Mouse (Mus musculus): Measurements from ENCODE around the gene Olfr1145. TPM values are rescaled to one million over a fixed set of nuclear protein-coding genes. Genes with fewer than 3 reads are reported as not detected.

Gene Olfr1145
- polyA plus RNA-seq (2021; fragmentation: Nextera tagmentation), result not detected in 2 replicates
- long read RNA-seq, experiment 1, result 0 reads
- long read RNA-seq, experiment 2, result 0 reads

GRCm38 (mm10) chr2:87809522-87809921 is at the start of gene Olfr1145:
Gene Olfr1145 (plus strand): TSS chr2:87809822.

DNA sequence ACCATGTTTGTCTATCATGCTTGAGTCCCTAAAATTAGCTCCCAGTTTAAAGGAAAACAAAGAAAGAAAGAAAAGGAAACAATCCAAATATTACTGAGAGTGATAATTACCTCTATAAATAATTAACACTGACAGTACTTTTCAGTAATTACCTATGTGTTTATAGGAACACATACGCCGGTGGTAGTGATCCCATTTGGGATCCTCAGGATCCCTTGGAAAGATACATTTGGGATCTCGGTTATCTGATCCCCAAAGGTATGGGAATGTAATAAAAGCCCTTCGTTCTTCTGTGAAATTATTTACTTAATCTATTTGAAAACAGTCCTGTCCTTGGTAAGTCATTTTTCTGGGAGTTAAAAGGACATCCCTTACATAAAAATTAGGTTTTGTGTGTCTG is 30.4 kb upstream of the Olfr1145 start, which contains the start of gene Olfr152:
Olfr152 (plus strand) TSS at position 301 of the 400 bp plus-strand sequence.

DNA sequence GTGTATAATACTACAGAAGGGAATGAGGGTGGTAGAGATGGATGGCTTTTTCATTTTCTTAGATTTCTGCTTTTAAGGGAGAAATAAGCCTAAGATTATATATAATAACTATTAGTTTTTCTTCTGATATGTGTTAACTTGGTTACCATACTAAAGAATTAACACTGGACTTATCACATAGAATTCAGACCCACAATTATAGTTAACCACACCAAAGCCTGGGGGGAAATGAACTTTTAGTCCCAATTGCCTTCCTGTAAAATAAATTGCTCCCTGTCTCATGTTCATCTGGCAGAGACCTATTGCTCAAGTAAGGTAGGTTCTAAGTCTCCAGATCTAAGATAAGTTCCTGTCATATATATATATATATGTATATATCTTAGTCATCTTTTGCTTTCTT is 9.3 kb upstream of the Olfr1145 start, which contains the start of gene Olfr1143:
Olfr1143 (plus strand) TSS at position 301 of the 400 bp plus-strand sequence.

GRCm38 (mm10) chr2:87830233-87830632 is 20.6 kb downstream of the Olfr1145 start, which contains the start of gene Olfr1148:
Gene Olfr1148 (plus strand): TSS chr2:87830533.

DNA sequence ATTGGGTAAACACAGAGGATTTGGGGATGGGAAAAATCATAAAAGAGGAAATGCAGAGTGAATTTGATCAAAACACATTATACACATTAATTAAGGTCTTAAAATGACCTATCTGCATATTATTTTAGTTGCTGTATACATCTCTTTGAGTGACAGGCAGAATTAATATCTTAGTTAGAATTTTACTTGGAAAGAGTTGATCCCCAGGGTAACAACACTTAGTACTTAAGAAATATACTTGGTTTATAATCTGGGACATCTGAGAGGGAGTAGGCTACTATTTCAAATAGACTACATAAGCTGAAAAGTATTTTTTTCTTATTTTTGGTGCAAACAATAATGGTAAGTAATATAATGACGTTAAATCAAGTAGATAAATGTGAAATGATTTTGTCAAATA is 34.1 kb downstream of the Olfr1145 start, which contains the start of gene Olfr1150-ps1:
Olfr1150-ps1 (plus strand) TSS at position 301 of the 400 bp plus-strand sequence.

GRCm38 (mm10) chr2:87855562-87855961 is 45.9 kb downstream of the Olfr1145 start, which contains the start of gene Olfr1151:
Gene Olfr1151 (plus strand): TSS chr2:87855862.

Other genes starting within 250 kb of the Olfr1145 start
- gene Olfr1129, start 235.9 kb upstream of the Olfr1145 start, polyA plus RNA-seq (2021; fragmentation: Nextera tagmentation), result not detected in 2 replicates
- not detected in 2 replicates for gene Olfr1130, start 203.6 kb upstream of the Olfr1145 start, polyA plus RNA-seq (2021; fragmentation: Nextera tagmentation)
- gene Olfr1131, start 182.7 kb upstream of the Olfr1145 start, polyA plus RNA-seq (2021; fragmentation: Nextera tagmentation), result not detected in 2 replicates
- not detected in 2 replicates for gene Olfr1132, start 172.3 kb upstream of the Olfr1145 start, polyA plus RNA-seq (2021; fragmentation: Nextera tagmentation)
- not detected in 2 replicates for gene Olfr1133, start 162.4 kb upstream of the Olfr1145 start, polyA plus RNA-seq (2021; fragmentation: Nextera tagmentation)
- not detected in 2 replicates for gene Olfr1134, start 151.4 kb upstream of the Olfr1145 start, polyA plus RNA-seq (2021; fragmentation: Nextera tagmentation)
- not detected in 2 replicates for gene Olfr1135, start 136.2 kb upstream of the Olfr1145 start, polyA plus RNA-seq (2021; fragmentation: Nextera tagmentation)
- not detected in 2 replicates for gene Olfr1136, start 115.9 kb upstream of the Olfr1145 start, polyA plus RNA-seq (2021; fragmentation: Nextera tagmentation)
- not detected in 2 replicates for gene Olfr1137, start 96.6 kb upstream of the Olfr1145 start, polyA plus RNA-seq (2021; fragmentation: Nextera tagmentation)
- gene Olfr1138, start 69.8 kb upstream of the Olfr1145 start, polyA plus RNA-seq (2021; fragmentation: Nextera tagmentation), result not detected in 2 replicates
- gene Olfr1140, start 66.1 kb upstream of the Olfr1145 start, polyA plus RNA-seq (2021; fragmentation: Nextera tagmentation), result not detected in 2 replicates
- not detected in 2 replicates for gene Olfr1141, start 55.8 kb upstream of the Olfr1145 start, polyA plus RNA-seq (2021; fragmentation: Nextera tagmentation)
- not detected in 2 replicates for gene Olfr152, start 30.3 kb upstream of the Olfr1145 start, polyA plus RNA-seq (2021; fragmentation: Nextera tagmentation)
- not detected in 2 replicates for gene Olfr1143, start 9.2 kb upstream of the Olfr1145 start, polyA plus RNA-seq (2021; fragmentation: Nextera tagmentation)
- gene Olfr1148, start 20.7 kb downstream of the Olfr1145 start, polyA plus RNA-seq (2021; fragmentation: Nextera tagmentation), result not detected in 2 replicates
- gene Olfr1150-ps1, start 34.2 kb downstream of the Olfr1145 start, polyA plus RNA-seq (2021; fragmentation: Nextera tagmentation), result not detected in 2 replicates
- gene Olfr1151, start 46.0 kb downstream of the Olfr1145 start, polyA plus RNA-seq (2021; fragmentation: Nextera tagmentation), result not detected in 2 replicates
- not detected in 2 replicates for gene Olfr1152, start 56.7 kb downstream of the Olfr1145 start, polyA plus RNA-seq (2021; fragmentation: Nextera tagmentation)
- not detected in 2 replicates for gene Olfr1153, start 85.1 kb downstream of the Olfr1145 start, polyA plus RNA-seq (2021; fragmentation: Nextera tagmentation)
- not detected in 2 replicates for gene Olfr1154, start 95.3 kb downstream of the Olfr1145 start, polyA plus RNA-seq (2021; fragmentation: Nextera tagmentation)
- not detected in 2 replicates for gene Olfr1155, start 135.3 kb downstream of the Olfr1145 start, polyA plus RNA-seq (2021; fragmentation: Nextera tagmentation)
- gene Olfr1156, start 143.3 kb downstream of the Olfr1145 start, polyA plus RNA-seq (2021; fragmentation: Nextera tagmentation), result not detected in 2 replicates
- not detected in 2 replicates for gene Olfr1157, start 158.5 kb downstream of the Olfr1145 start, polyA plus RNA-seq (2021; fragmentation: Nextera tagmentation)
- not detected in 2 replicates for gene Olfr74, start 164.8 kb downstream of the Olfr1145 start, polyA plus RNA-seq (2021; fragmentation: Nextera tagmentation)
- not detected in 2 replicates for gene Olfr1158, start 180.3 kb downstream of the Olfr1145 start, polyA plus RNA-seq (2021; fragmentation: Nextera tagmentation)
- gene Olfr1160, start 198.4 kb downstream of the Olfr1145 start, polyA plus RNA-seq (2021; fragmentation: Nextera tagmentation), result not detected in 2 replicates
- gene Olfr1161, start 213.0 kb downstream of the Olfr1145 start, polyA plus RNA-seq (2021; fragmentation: Nextera tagmentation), result not detected in 2 replicates
- not detected in 2 replicates for gene Olfr73, start 227.9 kb downstream of the Olfr1145 start, polyA plus RNA-seq (2021; fragmentation: Nextera tagmentation)
- not detected in 2 replicates for gene Olfr1162, start 241.3 kb downstream of the Olfr1145 start, polyA plus RNA-seq (2021; fragmentation: Nextera tagmentation)